Mouse (Mus musculus): ENCODE data around the gene Sccpdh. TPM values are rescaled to one million over a fixed set of nuclear protein-coding genes. Genes with fewer than 3 reads are reported as not detected.
"Not testable (repeated sequence)": the region's sequence is repeated elsewhere in the genome, so short reads cannot be mapped to it uniquely, and the experiment has no call there.

The Sccpdh gene
- polyA plus RNA-seq, 1 experiment = 38.8 TPM

DNA sequence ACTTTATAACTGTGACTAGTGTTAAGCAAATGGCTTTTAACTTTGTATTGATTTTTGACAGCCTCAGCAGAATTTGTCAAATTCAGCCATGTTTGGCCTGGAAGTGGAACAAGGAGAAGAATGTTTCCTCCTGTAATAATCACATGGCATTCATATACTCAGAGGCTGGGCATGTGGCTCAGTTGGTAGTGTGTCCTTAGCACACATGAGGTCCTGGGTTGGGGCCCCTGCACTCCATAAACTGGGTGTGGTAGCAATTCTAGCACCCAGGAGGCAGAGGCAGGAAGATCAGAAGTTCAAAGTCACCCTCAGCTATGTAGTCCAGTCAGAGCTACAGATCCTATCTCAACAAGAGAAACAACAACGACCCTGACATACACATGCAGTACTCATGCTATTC lies 19.3 kb downstream of the Sccpdh start:
- Histone ChIP-seq H3K27ac (ENCODE audit: insufficient read depth, low read length) (no peak overlapping the region), H3K4me3 (ENCODE audit: insufficient read depth, low read length) (no peak overlapping the region), H3K4me1 (ENCODE audit: control insufficient read depth, insufficient read depth, low read length) (no peaks in the 10 kb centered on the region)
- no peak for TF ChIP-seq POLR2A (IDR thresholded peaks at IDR 0.05; ENCODE audit: low read depth, low read length)
- TF ChIP-seq CTCF (IDR thresholded peaks at IDR 0.05; ENCODE audit: borderline replicate concordance, insufficient read depth, low read length) = no peak

DNA sequence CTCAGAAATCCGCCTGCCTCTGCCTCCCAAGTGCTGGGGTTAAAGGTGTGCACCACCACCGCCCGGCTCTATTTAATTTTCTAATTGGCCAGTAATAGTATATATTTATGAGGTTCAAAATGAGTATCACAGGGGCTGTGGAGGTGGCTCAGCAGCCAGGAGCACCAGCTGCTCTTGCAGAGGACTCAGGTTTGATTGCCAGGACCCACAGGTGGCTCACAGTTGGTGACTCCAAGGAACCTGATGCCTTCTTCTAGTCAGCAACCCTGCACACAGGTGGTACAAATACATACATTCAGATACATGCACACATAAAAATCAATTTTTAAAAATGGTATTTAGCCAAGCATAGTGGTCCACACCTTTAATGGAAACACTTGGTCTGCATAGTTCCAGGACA lies 20.0 kb downstream of the Sccpdh start:
- TF ChIP-seq POLR2A (IDR thresholded peaks at IDR 0.05; ENCODE audit: low read depth, low read length) = no peak
- no peak for TF ChIP-seq CTCF (IDR thresholded peaks at IDR 0.05; ENCODE audit: borderline replicate concordance, insufficient read depth, low read length)
- H3K4me3 ChIP-seq (ENCODE audit: insufficient read depth, low read length) = no peak overlapping the region
- no peaks in the 10 kb centered on the region for H3K4me1 ChIP-seq (ENCODE audit: control insufficient read depth, insufficient read depth, low read length)
- no peak overlapping the region for H3K27ac ChIP-seq (ENCODE audit: insufficient read depth, low read length)

DNA sequence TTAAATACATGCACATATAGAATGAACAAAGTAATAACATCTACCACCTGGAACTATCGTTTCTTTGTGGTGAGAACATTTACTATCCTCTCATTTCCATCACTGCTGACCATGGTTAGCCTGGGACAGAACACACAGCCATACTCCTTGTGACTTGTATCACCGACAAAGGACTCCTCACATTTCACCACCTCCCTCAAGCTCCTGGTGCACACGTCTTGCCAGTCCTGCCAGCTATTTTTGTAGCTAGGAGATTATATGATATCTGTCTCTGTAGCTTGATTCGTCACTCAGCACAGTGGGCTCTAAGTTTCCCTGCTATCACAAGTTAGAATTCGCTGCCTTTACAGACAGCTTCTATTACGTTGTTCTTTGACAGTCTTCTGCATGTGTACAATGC lies 20.4 kb downstream of the Sccpdh start:
- H3K4me1 ChIP-seq (ENCODE audit: control insufficient read depth, insufficient read depth, low read length) = no peaks in the 10 kb centered on the region
- no peak overlapping the region for H3K27ac ChIP-seq (ENCODE audit: insufficient read depth, low read length)
- TF ChIP-seq CTCF (IDR thresholded peaks at IDR 0.05; ENCODE audit: borderline replicate concordance, insufficient read depth, low read length) = no peak
- TF ChIP-seq POLR2A (IDR thresholded peaks at IDR 0.05; ENCODE audit: low read depth, low read length) = no peak
- no peak overlapping the region for H3K4me3 ChIP-seq (ENCODE audit: insufficient read depth, low read length)

DNA sequence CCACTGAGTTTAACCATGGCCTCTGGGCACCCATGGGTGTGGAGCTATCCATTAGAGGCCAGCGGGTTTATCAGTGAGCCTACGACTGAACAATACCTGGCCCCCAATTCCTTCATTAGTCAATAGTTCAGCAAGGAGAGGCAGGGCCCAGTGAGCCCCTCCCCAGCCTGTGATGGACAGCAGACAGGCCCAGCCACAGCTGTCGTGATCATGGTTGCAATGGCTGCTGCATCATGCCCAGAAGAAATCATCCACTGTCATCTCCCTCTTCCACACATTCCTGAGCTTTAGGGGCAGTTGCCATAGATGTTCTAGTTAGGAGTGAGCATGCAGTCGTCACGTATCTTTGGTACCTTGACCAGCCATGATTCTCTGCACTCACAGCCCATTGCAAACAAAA lies 20.9 kb downstream of the Sccpdh start:
- H3K4me1 ChIP-seq (ENCODE audit: control insufficient read depth, insufficient read depth, low read length) = no peaks in the 10 kb centered on the region
- H3K27ac ChIP-seq (ENCODE audit: insufficient read depth, low read length) = no peak overlapping the region

DNA sequence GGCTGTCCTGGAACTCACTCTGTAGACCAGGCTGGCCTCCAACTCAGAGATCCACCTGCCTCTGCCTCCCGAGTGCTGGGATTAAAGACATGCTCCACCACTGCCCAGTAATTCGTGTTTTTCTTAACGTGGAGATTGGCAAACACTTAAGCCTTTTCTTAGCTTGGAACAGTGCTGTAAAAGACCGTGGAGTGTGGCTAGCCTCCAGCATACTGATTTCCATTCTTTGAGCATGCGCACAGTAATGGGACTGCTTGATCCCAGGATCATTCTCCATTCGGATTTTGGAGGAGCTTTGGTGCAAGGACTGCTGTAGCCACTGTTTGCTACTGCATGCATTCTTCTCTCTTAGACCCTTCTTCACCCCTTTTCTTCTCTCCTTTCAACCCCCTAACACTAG lies 21.5 kb downstream of the Sccpdh start:
- Histone ChIP-seq H3K27ac (ENCODE audit: insufficient read depth, low read length) (no peak overlapping the region), H3K4me3 (ENCODE audit: insufficient read depth, low read length) (no peak overlapping the region), H3K4me1 (ENCODE audit: control insufficient read depth, insufficient read depth, low read length) (no peaks in the 10 kb centered on the region)
- TF ChIP-seq CTCF (IDR thresholded peaks at IDR 0.05; ENCODE audit: borderline replicate concordance, insufficient read depth, low read length) (no peak), POLR2A (IDR thresholded peaks at IDR 0.05; ENCODE audit: low read depth, low read length) (no peak)

More for the DNA sequence above, 20.9 kb downstream of the Sccpdh start:
- TF ChIP-seq POLR2A (IDR thresholded peaks at IDR 0.05; ENCODE audit: low read depth, low read length) (no peak), CTCF (IDR thresholded peaks at IDR 0.05; ENCODE audit: borderline replicate concordance, insufficient read depth, low read length) (no peak)
- H3K4me3 ChIP-seq (ENCODE audit: insufficient read depth, low read length) = no peak overlapping the region

DNA sequence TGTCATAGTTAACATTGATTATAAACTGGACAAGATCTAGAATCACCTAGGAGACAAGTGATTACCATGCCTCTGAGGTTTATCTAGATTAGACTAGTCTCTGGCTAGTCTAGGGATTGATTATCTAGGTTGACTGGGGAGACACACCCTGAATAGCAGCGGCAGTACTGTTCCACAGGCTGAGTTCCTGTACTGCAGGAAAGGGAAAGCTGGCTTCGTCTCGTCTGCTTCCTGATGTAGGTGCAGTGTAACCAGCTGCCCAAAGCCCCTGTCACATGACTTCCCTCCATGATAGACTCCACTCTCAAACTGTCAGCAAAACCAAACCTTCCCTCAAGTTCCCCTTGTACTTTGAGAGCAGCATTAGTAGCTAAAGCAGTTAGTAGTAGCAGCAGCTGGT lies 36.1 kb downstream of the Sccpdh start:
- H3K4me1 ChIP-seq (ENCODE audit: control insufficient read depth, insufficient read depth, low read length) = no peaks in the 10 kb centered on the region
- no peak for TF ChIP-seq POLR2A (IDR thresholded peaks at IDR 0.05; ENCODE audit: low read depth, low read length)
- no peak for TF ChIP-seq CTCF (IDR thresholded peaks at IDR 0.05; ENCODE audit: borderline replicate concordance, insufficient read depth, low read length)
- no peak overlapping the region for H3K4me3 ChIP-seq (ENCODE audit: insufficient read depth, low read length)
- H3K27ac ChIP-seq (ENCODE audit: insufficient read depth, low read length) = no peak overlapping the region

DNA sequence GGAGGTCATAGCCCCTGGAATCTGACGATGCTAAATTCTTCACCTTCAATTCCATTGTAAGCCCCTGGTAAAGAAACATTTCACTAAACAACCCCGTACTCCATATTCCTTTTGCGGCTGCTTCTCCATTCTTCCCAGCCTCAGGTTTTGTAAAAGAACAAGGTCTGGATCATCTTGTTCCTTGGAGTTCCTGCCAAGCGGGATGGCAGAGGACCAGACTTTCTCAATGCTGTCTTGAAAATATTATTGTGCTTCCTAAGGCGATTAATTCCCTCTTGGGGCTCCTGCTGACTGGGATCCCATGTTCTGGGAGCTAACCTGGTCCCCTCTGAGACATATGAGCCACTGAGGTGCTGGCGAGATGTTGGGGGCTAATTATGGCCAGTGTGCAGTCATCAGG lies 37.1 kb downstream of the Sccpdh start:
- H3K27ac ChIP-seq (ENCODE audit: insufficient read depth, low read length) = no peak overlapping the region
- no peaks in the 10 kb centered on the region for H3K4me1 ChIP-seq (ENCODE audit: control insufficient read depth, insufficient read depth, low read length)
- H3K4me3 ChIP-seq (ENCODE audit: insufficient read depth, low read length) = no peak overlapping the region
- TF ChIP-seq CTCF (IDR thresholded peaks at IDR 0.05; ENCODE audit: borderline replicate concordance, insufficient read depth, low read length) (no peak), POLR2A (IDR thresholded peaks at IDR 0.05; ENCODE audit: low read depth, low read length) (no peak)

DNA sequence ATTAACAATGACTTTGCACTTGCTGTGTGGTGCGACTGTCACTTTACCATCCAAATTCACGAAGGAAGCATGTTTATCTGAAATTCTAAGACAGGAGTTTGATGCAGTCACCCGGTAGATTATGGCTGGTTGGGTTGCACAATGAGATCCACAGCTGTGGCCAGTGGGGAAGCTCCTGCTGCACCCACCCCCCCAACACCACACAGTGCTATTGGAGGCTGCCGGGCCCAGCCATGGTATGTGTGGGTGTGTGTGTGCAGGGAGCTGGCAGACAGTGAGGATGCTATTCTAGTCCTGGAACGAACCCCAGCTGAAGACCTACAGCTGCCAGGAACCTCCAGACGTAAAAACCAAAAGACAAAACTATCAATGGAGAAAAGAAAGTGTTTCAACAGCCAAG lies 41.4 kb downstream of the Sccpdh start:
- Histone ChIP-seq H3K27ac (ENCODE audit: insufficient read depth, low read length) (no peak overlapping the region), H3K4me1 (ENCODE audit: control insufficient read depth, insufficient read depth, low read length) (no peaks in the 10 kb centered on the region), H3K4me3 (ENCODE audit: insufficient read depth, low read length) (no peak overlapping the region)
- TF ChIP-seq CTCF (IDR thresholded peaks at IDR 0.05; ENCODE audit: borderline replicate concordance, insufficient read depth, low read length) (no peak), POLR2A (IDR thresholded peaks at IDR 0.05; ENCODE audit: low read depth, low read length) (no peak)

DNA sequence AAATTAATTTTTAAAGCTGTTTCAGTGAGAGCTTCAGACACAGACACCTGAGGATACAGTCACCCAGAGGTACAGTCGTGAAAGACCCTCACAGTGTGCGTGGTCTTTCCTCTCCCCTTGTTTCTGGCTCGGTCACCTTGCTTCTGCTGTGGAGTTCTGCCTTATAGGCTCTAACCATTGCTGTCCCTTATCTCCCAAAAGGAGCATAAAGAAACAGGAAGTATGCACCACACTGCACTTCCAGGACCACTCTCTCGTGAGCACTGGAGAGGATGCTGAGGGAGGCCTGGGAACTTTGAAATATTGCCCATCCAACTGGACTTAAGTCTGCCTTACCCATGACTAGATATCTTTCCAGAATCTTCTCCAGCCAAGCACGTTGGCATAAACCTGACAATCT lies 42.7 kb downstream of the Sccpdh start:
- no peak overlapping the region for H3K27ac ChIP-seq (ENCODE audit: insufficient read depth, low read length)
- TF ChIP-seq POLR2A (IDR thresholded peaks at IDR 0.05; ENCODE audit: low read depth, low read length) (no peak), CTCF (IDR thresholded peaks at IDR 0.05; ENCODE audit: borderline replicate concordance, insufficient read depth, low read length) (no peak)
- no peak overlapping the region for H3K4me3 ChIP-seq (ENCODE audit: insufficient read depth, low read length)
- no peaks in the 10 kb centered on the region for H3K4me1 ChIP-seq (ENCODE audit: control insufficient read depth, insufficient read depth, low read length)

DNA sequence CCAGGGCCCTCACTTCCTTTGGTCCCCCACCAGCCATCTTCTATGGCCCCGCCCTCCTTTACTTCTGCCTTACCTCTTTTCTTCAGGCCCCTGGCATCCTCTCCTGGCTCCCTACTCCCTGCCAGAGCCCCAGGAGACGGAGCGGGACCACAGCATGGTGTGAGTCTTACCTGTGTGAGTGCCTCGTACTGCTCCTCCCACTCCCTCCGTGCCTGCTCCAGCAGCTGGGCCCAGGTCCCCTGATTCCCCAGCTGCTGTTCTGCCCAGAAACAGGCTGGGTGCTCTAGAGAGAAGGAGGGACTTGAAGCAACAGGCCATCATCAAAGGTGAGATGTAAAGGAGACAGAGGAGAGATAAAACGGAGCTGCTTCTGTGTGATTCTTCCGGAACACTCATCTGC lies 44.6 kb downstream of the Sccpdh start:
- H3K4me3 ChIP-seq (ENCODE audit: insufficient read depth, low read length) = no peak overlapping the region
- H3K27ac ChIP-seq (ENCODE audit: insufficient read depth, low read length) = no peak overlapping the region
- no peaks in the 10 kb centered on the region for H3K4me1 ChIP-seq (ENCODE audit: control insufficient read depth, insufficient read depth, low read length)
- TF ChIP-seq POLR2A (IDR thresholded peaks at IDR 0.05; ENCODE audit: low read depth, low read length) = no peak
- no peak for TF ChIP-seq CTCF (IDR thresholded peaks at IDR 0.05; ENCODE audit: borderline replicate concordance, insufficient read depth, low read length)

DNA sequence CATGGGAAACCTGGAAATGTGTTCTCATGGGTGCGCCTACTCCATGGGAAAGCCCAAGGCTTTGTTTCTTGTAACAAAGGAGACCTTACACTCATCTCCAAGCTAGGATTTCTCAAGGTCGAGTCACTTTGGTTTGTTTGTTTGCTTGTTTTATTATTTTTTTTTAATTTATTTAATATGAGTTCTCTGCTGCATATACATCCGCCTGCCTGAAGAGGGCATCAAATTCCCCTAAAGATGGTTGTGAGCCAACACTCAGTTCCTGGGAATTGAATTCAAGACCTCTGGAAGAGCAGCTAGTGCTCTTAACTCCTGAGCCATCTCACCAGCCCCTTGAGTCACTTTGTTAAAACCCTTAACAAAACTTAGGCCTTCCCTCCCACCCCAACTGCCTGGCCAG lies 45.4 kb downstream of the Sccpdh start:
- no peak overlapping the region for H3K4me3 ChIP-seq (ENCODE audit: insufficient read depth, low read length)
- no peak for TF ChIP-seq CTCF (IDR thresholded peaks at IDR 0.05; ENCODE audit: borderline replicate concordance, insufficient read depth, low read length)
- TF ChIP-seq POLR2A (IDR thresholded peaks at IDR 0.05; ENCODE audit: low read depth, low read length) = no peak
- no peak overlapping the region for H3K27ac ChIP-seq (ENCODE audit: insufficient read depth, low read length)
- H3K4me1 ChIP-seq (ENCODE audit: control insufficient read depth, insufficient read depth, low read length) = no peaks in the 10 kb centered on the region

DNA sequence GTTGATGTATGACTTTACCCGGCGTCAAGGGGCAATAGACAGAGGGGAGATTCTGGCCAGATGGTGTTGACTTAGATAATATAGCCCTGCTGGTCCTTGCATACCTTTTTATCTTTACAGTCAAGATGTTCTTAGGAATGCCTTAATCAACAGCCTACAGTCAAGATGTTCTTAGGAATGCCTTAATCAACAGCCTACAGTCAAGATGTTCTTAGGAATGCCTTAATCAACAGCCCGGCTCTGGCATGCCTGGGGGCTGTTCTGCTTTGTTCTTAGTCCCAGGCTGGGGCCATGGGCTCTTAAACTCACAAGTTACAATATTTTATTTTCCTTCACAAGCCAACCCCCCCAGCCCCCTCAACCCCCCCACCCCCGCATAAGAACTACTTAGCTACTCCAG lies 47.3 kb downstream of the Sccpdh start:
- H3K4me1 ChIP-seq (ENCODE audit: control insufficient read depth, insufficient read depth, low read length); H3K27ac ChIP-seq (ENCODE audit: insufficient read depth, low read length); H3K4me3 ChIP-seq (ENCODE audit: insufficient read depth, low read length): not testable (repeated sequence)

Data from embryonic fibroblast, embryonic 13.5 days (primary cell).